Mouse (Mus musculus): ENCODE results near the gene Ppcdc.

GRCm38 (mm10) chr9:57467271-57467771 is 27.4 kb upstream of the Ppcdc start:
- TF ChIP-seq CTCF (IDR thresholded peaks at IDR 0.05; ENCODE audit: borderline replicate concordance, insufficient read depth, low read depth, low read length): no peak
- no peak for TF ChIP-seq POLR2A (IDR thresholded peaks at IDR 0.05; ENCODE audit: borderline replicate concordance, insufficient read depth, low read length)
